Comparison of ENCODE assay signal across 10 mouse cellular contexts in the genomic region with DNA sequence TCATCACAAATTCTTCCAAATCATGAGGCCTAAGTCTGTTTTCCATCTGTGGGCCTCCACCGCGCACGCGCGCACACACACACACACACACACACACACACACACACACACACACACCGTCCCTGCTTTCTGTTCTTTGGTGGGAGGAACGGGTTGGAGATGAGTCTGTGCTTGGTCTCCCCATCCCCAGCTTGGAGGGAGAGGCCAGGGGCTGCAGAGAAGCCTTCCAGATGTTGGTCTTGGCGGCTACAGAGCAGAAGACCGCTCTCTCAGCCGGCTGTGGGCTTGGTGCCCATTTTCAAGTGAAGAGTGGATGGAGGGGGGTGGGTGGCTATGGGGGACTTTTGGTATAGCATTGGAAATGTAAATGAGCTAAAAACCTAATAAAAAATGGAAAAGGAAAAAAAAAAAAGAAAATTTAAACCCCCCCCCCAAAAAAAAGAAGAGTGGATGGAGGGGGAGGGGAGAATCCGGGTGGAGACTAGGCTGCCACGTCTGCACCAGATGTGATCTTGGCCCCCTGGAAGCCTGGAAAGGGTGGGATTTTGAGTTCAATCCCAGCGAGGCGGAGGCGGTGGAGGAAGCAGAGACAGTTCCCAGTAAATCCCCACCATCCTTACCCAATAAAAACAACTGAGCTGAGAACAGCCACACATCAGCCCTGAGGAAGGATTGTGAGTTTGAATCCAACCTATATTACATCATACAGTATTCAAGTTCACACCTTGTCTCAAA. TPM values are rescaled to one million over a fixed set of nuclear protein-coding genes. Genes with fewer than 3 reads are reported as not detected.
A peak's percentile ranks its signal among the peaks of the same experiment; 100 is the strongest.
DNase-seq lines count a peak whose midpoint lies in the region; ATAC-seq and TF ChIP-seq lines count a peak whose summit lies in the region.
"Had no signal": no experiment of that assay in that cellular context is flagged by ENCODE, and none has a peak within 500 bp of the region (broad histone marks: within the 10 kb centered on the region; RNA-seq: fewer than 3 reads in every experiment).

No protein-coding gene starts in this region.

- WGBS in kidney, postnatal 0 days, result 53% methylated on average over 15 of the region's 15 CpGs
- 58% methylated on average over 15 of the region's 15 CpGs for WGBS in intestine, postnatal 0 days
- 67% methylated on average over 15 of the region's 15 CpGs for WGBS in neural tube, embryonic 15.5 days
- 64% methylated on average over 15 of the region's 15 CpGs for WGBS in forebrain, postnatal 0 days

- no peak for TF ChIP-seq EP300 in ES-Bruce4 (IDR thresholded peaks at IDR 0.05; ENCODE audit: insufficient read depth, low read depth, low read length)

- H3K4me1 ChIP-seq in kidney, postnatal 0 days (replicated peaks; ENCODE audit: insufficient read depth, low read length), result 0 out of 2 replicates have a peak, but pooled peaks cover 7% of the 10 kb centered on the region
- peaks cover 6% of the 10 kb centered on the region for H3K4me1 ChIP-seq in ES-Bruce4 (ENCODE audit: control insufficient read depth, insufficient read depth, low read length)
- H3K4me1 ChIP-seq in intestine, postnatal 0 days (replicated peaks; ENCODE audit: control insufficient read depth, insufficient read depth, low read length), result no peaks in the 10 kb centered on the region; the same call in 1 of the 2 replicates
- 0 out of 2 replicates have a peak, but pooled peaks cover 6% of the 10 kb centered on the region for H3K4me1 ChIP-seq in neural tube, embryonic 15.5 days
- H3K4me1 ChIP-seq in forebrain, postnatal 0 days (ENCODE audit: insufficient read depth), result no peaks in the 10 kb centered on the region

- H3K9ac ChIP-seq in kidney, postnatal 0 days (ENCODE audit: low read depth, low read length), result no peak overlapping the region
- peak overlapping the region; percentile 27 for H3K9ac ChIP-seq in ES-Bruce4 (ENCODE audit: low read depth, poor library complexity, severe bottlenecking)
- no peak overlapping the region for H3K9ac ChIP-seq in intestine, postnatal 0 days (ENCODE audit: low read depth, low read length)
- H3K9ac ChIP-seq in neural tube, embryonic 15.5 days (replicated peaks), result no peak overlapping the region
- no peak overlapping the region for H3K9ac ChIP-seq in forebrain, postnatal 0 days

- H3K9me3 ChIP-seq in kidney, postnatal 0 days (replicated peaks; ENCODE audit: low read length), result no peaks in the 10 kb centered on the region
- no peaks in the 10 kb centered on the region for H3K9me3 ChIP-seq in ES-Bruce4 (replicated peaks; ENCODE audit: control insufficient read depth, insufficient read depth, low read length, poor library complexity, severe bottlenecking)
- H3K9me3 ChIP-seq in intestine, postnatal 0 days (ENCODE audit: control insufficient read depth), result no peaks in the 10 kb centered on the region
- H3K9me3 ChIP-seq in neural tube, embryonic 15.5 days (replicated peaks), result no peaks in the 10 kb centered on the region
- H3K9me3 ChIP-seq in forebrain, postnatal 0 days (ENCODE audit: low read length), result no peaks in the 10 kb centered on the region

- H3K4me2 ChIP-seq in kidney, postnatal 0 days (ENCODE audit: low read length), result no peak overlapping the region
- no peak overlapping the region for H3K4me2 ChIP-seq in intestine, postnatal 0 days (replicated peaks; ENCODE audit: low read depth)
- H3K4me2 ChIP-seq in neural tube, embryonic 15.5 days, result no peak overlapping the region
- H3K4me2 ChIP-seq in forebrain, postnatal 0 days (ENCODE audit: low read depth), result no peak overlapping the region

- no peak for ATAC-seq in kidney, postnatal 0 days (replicated peaks; ENCODE audit: low FRiP score, low read depth)
- ATAC-seq in intestine, postnatal 0 days, result 0 out of 2 replicates have a peak, but pooled peaks have one; percentile 37
- ATAC-seq in neural tube, embryonic 15.5 days (ENCODE audit: low FRiP score), result no peak
- ATAC-seq in forebrain, postnatal 0 days, result no peak

- DNase-seq in kidney, postnatal 0 days (ENCODE audit: low spot score), result peak; percentile 82
- DNase-seq in kidney, adult 9 months, result no peak
- peak; percentile 69 for DNase-seq in gastrocnemius, postnatal 10 days
- no peak for DNase-seq in left cerebral cortex, postnatal 36 days (ENCODE audit: low spot score in 2 of 2)
- no peak for DNase-seq in forebrain, postnatal 0 days
- DNase-seq: cerebellum, adult 11 months; retina, postnatal 1 day had no signal

- no peaks in the 10 kb centered on the region for H3K27me3 ChIP-seq in kidney, postnatal 0 days (ENCODE audit: insufficient read depth, low read length)
- H3K27me3 ChIP-seq in ES-Bruce4 (ENCODE audit: control insufficient read depth, insufficient read depth, low read length, poor library complexity, severe bottlenecking), result no peaks in the 10 kb centered on the region
- H3K27me3 ChIP-seq in intestine, postnatal 0 days (replicated peaks; ENCODE audit: control insufficient read depth, insufficient read depth, low read length), result no peaks in the 10 kb centered on the region
- H3K27me3 ChIP-seq in neural tube, embryonic 15.5 days (replicated peaks), result no peaks in the 10 kb centered on the region
- H3K27me3 ChIP-seq in forebrain, postnatal 0 days (ENCODE audit: insufficient read depth, low read length), result no peaks in the 10 kb centered on the region

- TF ChIP-seq CTCF in kidney, postnatal 0 days (IDR thresholded peaks at IDR 0.05; ENCODE audit: low read depth), result no peak
- TF ChIP-seq CTCF in ES-Bruce4 (IDR thresholded peaks at IDR 0.05; ENCODE audit: low read depth, low read length), result no peak
- TF ChIP-seq CTCF in intestine, postnatal 0 days (IDR thresholded peaks at IDR 0.05; ENCODE audit: low read depth), result no peak
- no peak for TF ChIP-seq CTCF in forebrain, postnatal 0 days (IDR thresholded peaks at IDR 0.05; ENCODE audit: low read depth)

- no peak overlapping the region for H3K27ac ChIP-seq in kidney, postnatal 0 days
- H3K27ac ChIP-seq in ES-Bruce4 (ENCODE audit: insufficient read depth, low read length), result peak overlapping the region; percentile 62
- H3K27ac ChIP-seq in intestine, postnatal 0 days (ENCODE audit: low read depth, low read length), result no peak overlapping the region; the same call in 1 of the 2 replicates
- H3K27ac ChIP-seq in neural tube, embryonic 15.5 days (replicated peaks), result no peak overlapping the region
- no peak overlapping the region for H3K27ac ChIP-seq in forebrain, postnatal 0 days (ENCODE audit: low read depth, low read length)

- H3K4me3 ChIP-seq in kidney, postnatal 0 days (replicated peaks; ENCODE audit: low read depth, low read length), result no peak overlapping the region
- H3K4me3 ChIP-seq in ES-Bruce4 (ENCODE audit: low read depth, low read length), result no peak overlapping the region
- H3K4me3 ChIP-seq in intestine, postnatal 0 days (ENCODE audit: low read depth, low read length), result no peak overlapping the region
- no peak overlapping the region for H3K4me3 ChIP-seq in neural tube, embryonic 15.5 days (replicated peaks)
- H3K4me3 ChIP-seq in forebrain, postnatal 0 days (ENCODE audit: low read depth, low read length), result no peak overlapping the region

- H3K36me3 ChIP-seq in kidney, postnatal 0 days (ENCODE audit: insufficient read depth, low read length), result no peaks in the 10 kb centered on the region
- no peaks in the 10 kb centered on the region for H3K36me3 ChIP-seq in ES-Bruce4 (ENCODE audit: control insufficient read depth, insufficient read depth, low read length, poor library complexity, severe bottlenecking)
- H3K36me3 ChIP-seq in intestine, postnatal 0 days (ENCODE audit: control insufficient read depth, insufficient read depth), result no peaks in the 10 kb centered on the region
- no peaks in the 10 kb centered on the region for H3K36me3 ChIP-seq in neural tube, embryonic 15.5 days
- H3K36me3 ChIP-seq in forebrain, postnatal 0 days (ENCODE audit: insufficient read depth), result no peaks in the 10 kb centered on the region

- no peak for TF ChIP-seq POLR2A in ES-Bruce4 (IDR thresholded peaks at IDR 0.05; ENCODE audit: insufficient read depth, low read length)

- intact Hi-C loops in left cerebral cortex, postnatal 36 days (cut with DNase I), result no loop called here

RNA-seq across cellular contexts. Expression of a gene that starts 10.5 kb away (rescaled TPM):
- 21.3 and 23.3 TPM in 2 replicates for polyA plus RNA-seq in kidney, postnatal 0 days (2015; fragmentation: Nextera tagmentation; extraction: Ambion mirVana)
- 14.1 and 19.9 TPM in 2 replicates for polyA plus RNA-seq in ES-Bruce4 (2011; ENCODE audit: insufficient read depth, insufficient read length, low read depth, missing spikeins)
- 10 to 100 TPM in 1 of 2 experiments, 1 to 10 TPM in 1; 8.9 to 11.1 TPM for total RNA-seq in gastrocnemius, postnatal 10 days (2021)
- 9.5 and 11.4 TPM in 2 replicates for polyA plus RNA-seq in intestine, postnatal 0 days (2015; fragmentation: Nextera tagmentation; extraction: Ambion mirVana)
- total RNA-seq in left cerebral cortex, postnatal 36 days (2021), result 1 to 10 TPM; 3.0 to 3.6 TPM
- polyA plus RNA-seq in neural tube, embryonic 15.5 days (2015; fragmentation: Nextera tagmentation; extraction: Ambion mirVana), result 8.8 and 17.9 TPM in 2 replicates
- total RNA-seq in forebrain, postnatal 0 days (2014; rRNA removed), result 3.7 and 4.0 TPM in 2 replicates
- polyA plus RNA-seq in forebrain, postnatal 0 days (2015; fragmentation: Nextera tagmentation; extraction: Ambion mirVana), result 5.1 and 5.7 TPM in 2 replicates

RNA-seq across cellular contexts. Expression of a gene that starts 15.4 kb away (rescaled TPM):
- 155 and 158 TPM in 2 replicates for polyA plus RNA-seq in kidney, postnatal 0 days (2015; fragmentation: Nextera tagmentation; extraction: Ambion mirVana)
- polyA plus RNA-seq in ES-Bruce4 (2011; ENCODE audit: insufficient read depth, insufficient read length, low read depth, missing spikeins), result 45.1 and 50.9 TPM in 2 replicates
- total RNA-seq in gastrocnemius, postnatal 10 days (2021), result 10 to 100 TPM; 48.4 to 49.1 TPM
- 107 and 113 TPM in 2 replicates for polyA plus RNA-seq in intestine, postnatal 0 days (2015; fragmentation: Nextera tagmentation; extraction: Ambion mirVana)
- total RNA-seq in left cerebral cortex, postnatal 36 days (2021), result 10 to 100 TPM; 59.6 to 62.5 TPM
- 114 and 123 TPM in 2 replicates for polyA plus RNA-seq in neural tube, embryonic 15.5 days (2015; fragmentation: Nextera tagmentation; extraction: Ambion mirVana)
- total RNA-seq in forebrain, postnatal 0 days (2014; rRNA removed), result 59.9 and 77.8 TPM in 2 replicates
- polyA plus RNA-seq in forebrain, postnatal 0 days (2015; fragmentation: Nextera tagmentation; extraction: Ambion mirVana), result 101 and 111 TPM in 2 replicates

RNA-seq across cellular contexts. Expression of a gene that starts 27.4 kb away (rescaled TPM):
- polyA plus RNA-seq in kidney, postnatal 0 days (2015; fragmentation: Nextera tagmentation; extraction: Ambion mirVana), result 34.1 and 43.1 TPM in 2 replicates
- 115 and 120 TPM in 2 replicates for polyA plus RNA-seq in ES-Bruce4 (2011; ENCODE audit: insufficient read depth, insufficient read length, low read depth, missing spikeins)
- 10 to 100 TPM; 18.4 to 25.7 TPM for total RNA-seq in gastrocnemius, postnatal 10 days (2021)
- 18.5 and 19.2 TPM in 2 replicates for polyA plus RNA-seq in intestine, postnatal 0 days (2015; fragmentation: Nextera tagmentation; extraction: Ambion mirVana)
- total RNA-seq in left cerebral cortex, postnatal 36 days (2021), result 10 to 100 TPM; 40.1 to 43.0 TPM
- 51.6 and 60.8 TPM in 2 replicates for polyA plus RNA-seq in neural tube, embryonic 15.5 days (2015; fragmentation: Nextera tagmentation; extraction: Ambion mirVana)
- total RNA-seq in forebrain, postnatal 0 days (2014; rRNA removed), result 83.1 and 101 TPM in 2 replicates
- 36.2 and 39.9 TPM in 2 replicates for polyA plus RNA-seq in forebrain, postnatal 0 days (2015; fragmentation: Nextera tagmentation; extraction: Ambion mirVana)

RNA-seq across cellular contexts. Expression of a gene that starts 28.7 kb away (rescaled TPM):
- polyA plus RNA-seq in kidney, postnatal 0 days (2015; fragmentation: Nextera tagmentation; extraction: Ambion mirVana), result 12.3 and 13.4 TPM in 2 replicates
- polyA plus RNA-seq in ES-Bruce4 (2011; ENCODE audit: insufficient read depth, insufficient read length, low read depth, missing spikeins), result 24.9 and 25.7 TPM in 2 replicates
- 1 to 10 TPM; 3.8 to 5.6 TPM for total RNA-seq in gastrocnemius, postnatal 10 days (2021)
- polyA plus RNA-seq in intestine, postnatal 0 days (2015; fragmentation: Nextera tagmentation; extraction: Ambion mirVana), result 10.2 and 11.8 TPM in 2 replicates
- total RNA-seq in left cerebral cortex, postnatal 36 days (2021), result 1 to 10 TPM; 2.4 to 3.2 TPM
- 4.2 and 16.9 TPM in 2 replicates for polyA plus RNA-seq in neural tube, embryonic 15.5 days (2015; fragmentation: Nextera tagmentation; extraction: Ambion mirVana)
- total RNA-seq in forebrain, postnatal 0 days (2014; rRNA removed), result 3.2 and 3.7 TPM in 2 replicates
- 3.1 and 3.6 TPM in 2 replicates for polyA plus RNA-seq in forebrain, postnatal 0 days (2015; fragmentation: Nextera tagmentation; extraction: Ambion mirVana)

RNA-seq across cellular contexts. Expression of a gene that starts 42.1 kb away (rescaled TPM):
- 0.26 and 0.50 TPM in 2 replicates for polyA plus RNA-seq in kidney, postnatal 0 days (2015; fragmentation: Nextera tagmentation; extraction: Ambion mirVana)
- polyA plus RNA-seq in ES-Bruce4 (2011; ENCODE audit: insufficient read depth, insufficient read length, low read depth, missing spikeins), result 1.3 TPM in 1 of 2 replicates, not detected in the other
- under 1 TPM in 1 of 2 experiments, not detected in 1; 0.70 TPM for total RNA-seq in gastrocnemius, postnatal 10 days (2021)
- polyA plus RNA-seq in intestine, postnatal 0 days (2015; fragmentation: Nextera tagmentation; extraction: Ambion mirVana), result 0.12 and 0.20 TPM in 2 replicates
- 1 to 10 TPM; 1.2 to 1.3 TPM for total RNA-seq in left cerebral cortex, postnatal 36 days (2021)
- polyA plus RNA-seq in neural tube, embryonic 15.5 days (2015; fragmentation: Nextera tagmentation; extraction: Ambion mirVana), result 0.54 TPM in 1 of 2 replicates, not detected in the other
- total RNA-seq in forebrain, postnatal 0 days (2014; rRNA removed), result not detected in 2 replicates
- not detected in 2 replicates for polyA plus RNA-seq in forebrain, postnatal 0 days (2015; fragmentation: Nextera tagmentation; extraction: Ambion mirVana)

Comparison
In these comparisons a context has a peak if more than half of its experiments do, and no peak if none do; other contexts are left out.
1. DNase-seq: peak in kidney, postnatal 0 days (single experiment) and gastrocnemius, postnatal 10 days (single experiment); none in kidney, adult 9 months (single experiment), left cerebral cortex, postnatal 36 days (0 of 2) and forebrain, postnatal 0 days (single experiment).